8 mouse cellular contexts compared by ENCODE assay signal in the genomic region with DNA sequence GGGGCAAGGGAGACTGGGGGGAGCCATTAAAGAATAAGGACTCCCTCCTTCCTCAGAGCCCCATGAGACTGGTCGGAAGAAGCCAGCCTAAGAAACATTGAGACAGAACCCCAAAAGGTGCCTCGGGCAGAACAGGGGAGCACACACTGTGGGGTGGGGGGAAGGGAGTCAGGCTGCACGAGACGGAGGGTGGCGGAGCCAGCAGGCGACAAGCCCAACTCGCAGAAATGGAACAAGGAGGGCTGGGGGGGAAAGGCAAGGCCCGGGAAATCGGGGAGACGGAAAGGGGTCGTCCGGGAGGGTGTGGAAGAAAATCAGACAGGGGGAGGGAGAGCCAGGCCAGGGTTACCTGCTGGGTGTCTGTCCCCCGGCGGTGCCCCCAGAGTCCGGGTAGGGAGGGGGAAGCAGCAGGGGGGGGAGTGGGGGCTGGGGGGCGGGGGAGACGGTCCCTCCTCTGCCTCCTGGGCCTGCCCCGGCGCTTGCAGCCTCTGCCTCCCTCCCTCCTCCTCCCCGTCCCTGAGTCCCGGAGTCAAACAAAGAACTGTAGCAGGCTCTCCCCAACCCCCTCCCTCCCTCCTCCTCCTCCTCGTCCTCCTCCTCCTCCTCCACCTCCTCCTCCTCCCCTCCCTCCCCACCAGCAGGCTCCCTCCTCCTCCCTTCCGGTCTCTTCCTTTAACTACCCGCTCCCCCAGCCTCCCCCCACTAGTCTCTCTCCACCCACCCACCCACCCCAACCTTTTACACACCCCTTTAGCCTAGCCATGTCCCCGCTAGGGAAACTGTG. TPM values are rescaled to one million over a fixed set of nuclear protein-coding genes. Genes with fewer than 3 reads are reported as not detected.
A peak's percentile ranks its signal among the peaks of the same experiment; 100 is the strongest.
DNase-seq lines count a peak whose midpoint lies in the region; ATAC-seq lines count a peak whose summit lies in the region.

No protein-coding gene starts in this region.

- peak; percentile 76 for DNase-seq in gastrocnemius, postnatal 14 days
- no peak for DNase-seq in gastrocnemius, adult 8-10 months (ENCODE audit: low spot score in 2 of 2)
- peak; percentile 75 for DNase-seq in ZHBTc4 (ENCODE audit: low read depth, low spot score)
- peak; percentile 94 for DNase-seq in embryonic facial prominence, embryonic 14.5 days (ENCODE audit: low spot score)
- peak; percentile 59 for DNase-seq in hindbrain, embryonic 14.5 days (ENCODE audit: low spot score)
- peak; percentile 70 for DNase-seq in liver
- peak; percentile 85 for DNase-seq in neural tube, embryonic 10.5 days (ENCODE audit: extremely low spot score, low spot score)

- H3K4me1 ChIP-seq in embryonic facial prominence, embryonic 14.5 days (ENCODE audit: control insufficient read depth, insufficient read depth, low read length): peaks cover 56% of the 10 kb centered on the region
- H3K4me1 ChIP-seq in hindbrain, embryonic 14.5 days (replicated peaks; ENCODE audit: control insufficient read depth, insufficient read depth, low read length): peaks cover 65% of the 10 kb centered on the region

- peak overlapping the region; percentile 77 for H3K4me3 ChIP-seq in embryonic facial prominence, embryonic 14.5 days (ENCODE audit: low read depth, low read length)
- H3K4me3 ChIP-seq in hindbrain, embryonic 14.5 days (replicated peaks; ENCODE audit: low read length): peak overlapping the region; percentile 65

- H3K9me3 ChIP-seq in embryonic facial prominence, embryonic 14.5 days (ENCODE audit: control insufficient read depth, low read length): no peaks in the 10 kb centered on the region
- H3K9me3 ChIP-seq in hindbrain, embryonic 14.5 days (ENCODE audit: control insufficient read depth, low read length): no peaks in the 10 kb centered on the region

- H3K36me3 ChIP-seq in embryonic facial prominence, embryonic 14.5 days (ENCODE audit: control insufficient read depth, insufficient read depth, low read length): peaks cover 16% of the 10 kb centered on the region
- peaks cover 21% of the 10 kb centered on the region for H3K36me3 ChIP-seq in hindbrain, embryonic 14.5 days (replicated peaks; ENCODE audit: control insufficient read depth, insufficient read depth)

- H3K9ac ChIP-seq in embryonic facial prominence, embryonic 14.5 days (ENCODE audit: low read depth, low read length): peak overlapping the region; percentile 94
- peak overlapping the region; percentile 99 for H3K9ac ChIP-seq in hindbrain, embryonic 14.5 days

- intact Hi-C loops in gastrocnemius, postnatal 14 days (cut with DNase I; ENCODE audit: low total_unique reads): no loop called here

- peak overlapping the region; percentile 99 for H3K27ac ChIP-seq in embryonic facial prominence, embryonic 14.5 days (replicated peaks; ENCODE audit: low read depth, low read length)
- peak overlapping the region; percentile 100 for H3K27ac ChIP-seq in hindbrain, embryonic 14.5 days

- H3K27me3 ChIP-seq in embryonic facial prominence, embryonic 14.5 days (replicated peaks; ENCODE audit: control insufficient read depth, insufficient read depth, low read length): peaks cover 1% of the 10 kb centered on the region
- H3K27me3 ChIP-seq in hindbrain, embryonic 14.5 days (ENCODE audit: control insufficient read depth, insufficient read depth, low read length): peaks cover 6% of the 10 kb centered on the region

- under 1% methylated on average over 11 of the region's 25 CpGs for WGBS in embryonic facial prominence, embryonic 14.5 days
- WGBS in hindbrain, embryonic 14.5 days: 0% methylated on average over 14 of the region's 25 CpGs

- peak; percentile 10; the same call in 1 of the 2 replicates for ATAC-seq in embryonic facial prominence, embryonic 14.5 days (ENCODE audit: low read depth)
- ATAC-seq in hindbrain, embryonic 14.5 days (ENCODE audit: low FRiP score): no peak
- no peak for ATAC-seq in inflammation-experienced regulatory T-cells, adult 6 months

- H3K4me2 ChIP-seq in embryonic facial prominence, embryonic 14.5 days (ENCODE audit: low read depth, low read length): peak overlapping the region; percentile 92
- H3K4me2 ChIP-seq in hindbrain, embryonic 14.5 days (replicated peaks): peak overlapping the region; percentile 99

RNA-seq across cellular contexts. Expression of a gene that starts 2.4 kb away (rescaled TPM):
- total RNA-seq in gastrocnemius, postnatal 14 days (2021): 10 to 100 TPM; 30.3 to 31.4 TPM
- total RNA-seq in gastrocnemius, adult 8-10 months (2022): 10 to 100 TPM; 19.1 to 22.9 (median 20.8) TPM
- 24.2 and 24.3 TPM in 2 replicates for polyA plus RNA-seq in embryonic facial prominence, embryonic 14.5 days (2014; fragmentation: Nextera tagmentation; extraction: Ambion mirVana)
- polyA plus RNA-seq in hindbrain, embryonic 14.5 days (2014; fragmentation: Nextera tagmentation; extraction: Ambion mirVana): 26.8 and 33.0 TPM in 2 replicates
- 10 to 100 TPM; 20.7 to 39.7 (median 35.5) TPM for polyA plus RNA-seq in inflammation-experienced regulatory T-cells, adult 6 months (2017; shearing (Covaris generic))

RNA-seq across cellular contexts. Expression of a gene that starts 17.8 kb away (rescaled TPM):
- total RNA-seq in gastrocnemius, postnatal 14 days (2021): 10 to 100 TPM; 12.8 to 15.2 TPM
- 1 to 10 TPM; 4.1 to 4.6 (median 4.1) TPM for total RNA-seq in gastrocnemius, adult 8-10 months (2022)
- 19.2 and 21.0 TPM in 2 replicates for polyA plus RNA-seq in embryonic facial prominence, embryonic 14.5 days (2014; fragmentation: Nextera tagmentation; extraction: Ambion mirVana)
- 5.4 and 7.7 TPM in 2 replicates for polyA plus RNA-seq in hindbrain, embryonic 14.5 days (2014; fragmentation: Nextera tagmentation; extraction: Ambion mirVana)
- 1 to 10 TPM in 1 of 3 experiments, under 1 TPM in 2; 0.40 to 1.0 (median 0.74) TPM for polyA plus RNA-seq in inflammation-experienced regulatory T-cells, adult 6 months (2017; shearing (Covaris generic))

RNA-seq across cellular contexts. Expression of a gene that starts 20.4 kb away (rescaled TPM):
- total RNA-seq in gastrocnemius, postnatal 14 days (2021): 10 to 100 TPM; 19.0 to 20.7 TPM
- total RNA-seq in gastrocnemius, adult 8-10 months (2022): 10 to 100 TPM; 33.2 to 38.0 (median 36.7) TPM
- 23.8 and 24.2 TPM in 2 replicates for polyA plus RNA-seq in embryonic facial prominence, embryonic 14.5 days (2014; fragmentation: Nextera tagmentation; extraction: Ambion mirVana)
- polyA plus RNA-seq in hindbrain, embryonic 14.5 days (2014; fragmentation: Nextera tagmentation; extraction: Ambion mirVana): 23.9 and 26.7 TPM in 2 replicates
- polyA plus RNA-seq in inflammation-experienced regulatory T-cells, adult 6 months (2017; shearing (Covaris generic)): 10 to 100 TPM; 13.9 to 20.0 (median 18.4) TPM

RNA-seq across cellular contexts. Expression of a gene that starts 20.6 kb away (rescaled TPM):
- 10 to 100 TPM; 79.5 to 87.9 TPM for total RNA-seq in gastrocnemius, postnatal 14 days (2021)
- total RNA-seq in gastrocnemius, adult 8-10 months (2022): 10 to 100 TPM; 73.2 to 78.1 (median 75.7) TPM
- polyA plus RNA-seq in embryonic facial prominence, embryonic 14.5 days (2014; fragmentation: Nextera tagmentation; extraction: Ambion mirVana): 160 and 177 TPM in 2 replicates
- polyA plus RNA-seq in hindbrain, embryonic 14.5 days (2014; fragmentation: Nextera tagmentation; extraction: Ambion mirVana): 117 and 130 TPM in 2 replicates
- polyA plus RNA-seq in inflammation-experienced regulatory T-cells, adult 6 months (2017; shearing (Covaris generic)): 100 to 1,000 TPM; 108 to 130 (median 112) TPM

RNA-seq across cellular contexts. Expression of a gene that starts 46.7 kb away (rescaled TPM):
- 10 to 100 TPM; 25.5 to 28.7 TPM for total RNA-seq in gastrocnemius, postnatal 14 days (2021)
- total RNA-seq in gastrocnemius, adult 8-10 months (2022): 1 to 10 TPM; 4.2 to 9.0 (median 5.5) TPM
- 68.9 and 73.3 TPM in 2 replicates for polyA plus RNA-seq in embryonic facial prominence, embryonic 14.5 days (2014; fragmentation: Nextera tagmentation; extraction: Ambion mirVana)
- polyA plus RNA-seq in hindbrain, embryonic 14.5 days (2014; fragmentation: Nextera tagmentation; extraction: Ambion mirVana): 67.5 and 76.6 TPM in 2 replicates
- 10 to 100 TPM; 30.0 to 68.3 (median 60.9) TPM for polyA plus RNA-seq in inflammation-experienced regulatory T-cells, adult 6 months (2017; shearing (Covaris generic))

Comparison
In these comparisons a context has a peak if more than half of its experiments do, and no peak if none do; other contexts are left out.
1. DNase-seq: peak in gastrocnemius, postnatal 14 days (single experiment), ZHBTc4 (single experiment), embryonic facial prominence, embryonic 14.5 days (single experiment), hindbrain, embryonic 14.5 days (single experiment), liver (single experiment) and neural tube, embryonic 10.5 days (single experiment); none in gastrocnemius, adult 8-10 months (0 of 2).